ENCODE assay signal across 20 mouse cellular contexts in genomic region chr2:17703170-17703512, GRCm38 (mm10). TPM values are rescaled to one million over a fixed set of nuclear protein-coding genes. Genes with fewer than 3 reads are reported as not detected.
DNase-seq lines count a peak whose midpoint lies in the region; ATAC-seq and TF ChIP-seq lines count a peak whose summit lies in the region.
"Had no signal": no experiment of that assay in that cellular context is flagged by ENCODE, and none has a peak within 500 bp of the region (broad histone marks: within the 10 kb centered on the region; RNA-seq: fewer than 3 reads in every experiment).

No protein-coding gene starts in this region.

- 0 out of 2 replicates have a peak, but pooled peaks have one; percentile 2 for ATAC-seq in hindbrain, embryonic 13.5 days (ENCODE audit: low FRiP score)
- ATAC-seq in hindbrain, embryonic 11.5 days (ENCODE audit: low FRiP score) = no peak
- ATAC-seq: intestine, postnatal 0 days had no signal

- H3K27ac ChIP-seq in hindbrain, embryonic 13.5 days = no peak overlapping the region
- H3K27ac ChIP-seq in hindbrain, embryonic 11.5 days (ENCODE audit: low read depth, low read length) = no peak overlapping the region
- peak overlapping the region; percentile 69; the same call in 1 of the 2 replicates for H3K27ac ChIP-seq in cortical plate, adult 2 months (ENCODE audit: insufficient read depth, low read length)
- H3K27ac ChIP-seq: embryonic facial prominence, embryonic 10.5 days; gastrocnemius, adult 2 months; macrophage had no signal

- H3K27me3 ChIP-seq in hindbrain, embryonic 13.5 days = no peaks in the 10 kb centered on the region
- no peaks in the 10 kb centered on the region for H3K27me3 ChIP-seq in hindbrain, embryonic 11.5 days (ENCODE audit: control insufficient read depth, insufficient read depth, low read length)

- 58% methylated on average over 2 of the region's 2 CpGs for WGBS in hindbrain, embryonic 13.5 days
- WGBS in hindbrain, embryonic 11.5 days = 70% methylated on average over 2 of the region's 2 CpGs

- peaks cover 9% of the 10 kb centered on the region for H3K4me1 ChIP-seq in hindbrain, embryonic 13.5 days (replicated peaks)
- no peaks in the 10 kb centered on the region for H3K4me1 ChIP-seq in hindbrain, embryonic 11.5 days (replicated peaks; ENCODE audit: control insufficient read depth, insufficient read depth, low read length)
- peaks cover 13% of the 10 kb centered on the region for H3K4me1 ChIP-seq in cortical plate, adult 2 months (ENCODE audit: control insufficient read depth, insufficient read depth, low read length)

- TF ChIP-seq POLR2A in cortical plate, adult 2 months (IDR thresholded peaks at IDR 0.05; ENCODE audit: extremely low read depth, insufficient read depth, low read length) = no peak

- no peak for DNase-seq in hindbrain, embryonic 11.5 days (ENCODE audit: low spot score)
- DNase-seq in CD4-positive, CD25-positive, alpha-beta regulatory T cell, adult 2 months (ENCODE audit: low read depth, low spot score) = peak; percentile 75
- peak; percentile 84 for DNase-seq in induced T-regulatory cell, adult 2 months (ENCODE audit: low read depth)
- DNase-seq in ovary, postnatal 10 days (ENCODE audit: low spot score) = no peak
- DNase-seq in B cell, adult 2 months = no peak
- DNase-seq in spleen, adult 18-20 months = no peak
- DNase-seq: adrenal gland, postnatal 25 days; cerebellum, adult 9-11 months; gastrocnemius, adult 2 months; heart, postnatal 10 days; kidney, postnatal 10 days; layer of hippocampus, adult 9-11 months; lung, embryonic 14.5 days had no signal

- no peak overlapping the region for H3K9ac ChIP-seq in hindbrain, embryonic 13.5 days
- H3K9ac ChIP-seq in hindbrain, embryonic 11.5 days (ENCODE audit: low read depth, low read length) = no peak overlapping the region
- H3K9ac ChIP-seq: lung, embryonic 14.5 days had no signal

- H3K4me3 ChIP-seq in hindbrain, embryonic 13.5 days = no peak overlapping the region
- no peak overlapping the region for H3K4me3 ChIP-seq in hindbrain, embryonic 11.5 days (ENCODE audit: low read depth, low read length)
- H3K4me3 ChIP-seq in cortical plate, adult 2 months (ENCODE audit: insufficient read depth, low read length) = no peak overlapping the region
- H3K4me3 ChIP-seq: embryonic facial prominence, embryonic 10.5 days; erythroblast, embryonic 14.5 days; gastrocnemius, adult 2 months had no signal

- H3K9me3 ChIP-seq in hindbrain, embryonic 13.5 days = no peaks in the 10 kb centered on the region
- H3K9me3 ChIP-seq in hindbrain, embryonic 11.5 days (ENCODE audit: control insufficient read depth, low read length) = no peaks in the 10 kb centered on the region
- H3K9me3 ChIP-seq: embryonic facial prominence, embryonic 10.5 days had no signal

- H3K4me2 ChIP-seq in hindbrain, embryonic 13.5 days = no peak overlapping the region
- no peak overlapping the region for H3K4me2 ChIP-seq in hindbrain, embryonic 11.5 days (replicated peaks; ENCODE audit: low read depth, low read length)
- H3K4me2 ChIP-seq: liver, embryonic 11.5 days; lung, embryonic 14.5 days had no signal

- no peak for TF ChIP-seq CTCF in cortical plate, adult 2 months (IDR thresholded peaks at IDR 0.05; ENCODE audit: extremely low read depth, insufficient read depth, low read length)

- H3K36me3 ChIP-seq in hindbrain, embryonic 13.5 days = no peaks in the 10 kb centered on the region
- H3K36me3 ChIP-seq in hindbrain, embryonic 11.5 days (ENCODE audit: control insufficient read depth, insufficient read depth, low read length) = no peaks in the 10 kb centered on the region
- H3K36me3 ChIP-seq: embryonic facial prominence, embryonic 10.5 days had no signal

RNA-seq across cellular contexts. Expression of gene Nebl, which starts 28.1 kb away (rescaled TPM):
- 8.9 TPM in 2 replicates for polyA plus RNA-seq in hindbrain, embryonic 13.5 days (2015; fragmentation: Nextera tagmentation; extraction: Ambion mirVana)
- 6.9 and 8.6 TPM in 2 replicates for polyA plus RNA-seq in hindbrain, embryonic 11.5 days (2014; fragmentation: Nextera tagmentation; extraction: Ambion mirVana)
- polyA plus RNA-seq in cortical plate, adult 2 months (2012; rRNA removed) = 36.6 and 46.7 TPM in 2 replicates
- polyA plus RNA-seq: macrophage had no signal

Comparison
In these comparisons a context has a peak if more than half of its experiments do, and no peak if none do; other contexts are left out.
1. DNase-seq: peak in CD4-positive, CD25-positive, alpha-beta regulatory T cell, adult 2 months (single experiment) and induced T-regulatory cell, adult 2 months (single experiment); none in hindbrain, embryonic 11.5 days (single experiment), ovary, postnatal 10 days (single experiment), B cell, adult 2 months (0 of 2) and spleen, adult 18-20 months (0 of 2).